Mouse (Mus musculus) ES-E14 (cell line): ENCODE results near the gene Icosl. TPM values are rescaled to one million over a fixed set of nuclear protein-coding genes. Genes with fewer than 3 reads are reported as not detected.

Source experiments
- DNase-seq: peaks from one replicate; pipeline ENCODE4 v3.0.0-alpha.2; 2013; ENCODE audit warnings: low read depth, low spot score
- H3K27ac ChIP-seq: 2 replicates; pipeline ENCODE4 v1.5.1; 2012; ENCODE audit warnings: low read depth, mild to moderate bottlenecking, low read length, moderate library complexity, mixed read lengths; ENCODE audit not compliant: poor library complexity, insufficient read depth, severe bottlenecking
- H3K36me3 ChIP-seq: 2 replicates; pipeline ENCODE4 v1.6.1; 2012; ENCODE audit warnings: mild to moderate bottlenecking, low read length, moderate library complexity, mixed read lengths; ENCODE audit not compliant: control insufficient read depth, poor library complexity, insufficient read depth, severe bottlenecking
- H3K4me1 ChIP-seq, 2 experiments: fragments of 150-350 bp in 1 of 2; sonication (generic) in 1 of 2; 2 replicates each; pipeline ENCODE4 v1.6.1; 2012; ENCODE audit warnings: low read length in 2 of 2, mild to moderate bottlenecking in 1 of 2, mixed read lengths in 1 of 2; ENCODE audit not compliant: control insufficient read depth in 2 of 2, insufficient read depth in 2 of 2, poor library complexity in 1 of 2
- H3K4me3 ChIP-seq, 2 experiments: fragments of 150-350 bp in 1 of 2; sonication (generic) in 1 of 2; 2 replicates each; pipeline ENCODE4 v1.5.1; 2012; ENCODE audit warnings: low read length in 2 of 2, low read depth in 1 of 2, mild to moderate bottlenecking in 1 of 2, mixed read lengths in 1 of 2; ENCODE audit not compliant: insufficient read depth in 1 of 2, poor library complexity in 1 of 2, severe bottlenecking in 1 of 2
- H3K9ac ChIP-seq: 2 replicates; pipeline ENCODE4 v1.6.1; 2012; ENCODE audit warnings: low read depth, mild to moderate bottlenecking, low read length, mixed read lengths; ENCODE audit not compliant: poor library complexity, insufficient read depth, severe bottlenecking
- H3K9me3 ChIP-seq: fragments of 150-350 bp; sonication (generic); 2 replicates; pipeline ENCODE4 v1.6.1; 2012; ENCODE audit warnings: low read depth, mild to moderate bottlenecking, low read length; ENCODE audit not compliant: control insufficient read depth, insufficient read depth
- CHD2 ChIP-seq: IDR thresholded peaks from 2 replicates; pipeline ENCODE4 v1.6.1; 2014; ENCODE audit warnings: mild to moderate bottlenecking, low read depth, low read length, inconsistent platforms
- HCFC1 ChIP-seq: IDR thresholded peaks from 2 replicates; pipeline ENCODE4 v1.6.1; 2012; ENCODE audit warnings: low read length, inconsistent platforms, borderline replicate concordance; ENCODE audit not compliant: insufficient read depth
- MAFK ChIP-seq: IDR thresholded peaks from 2 replicates; pipeline ENCODE4 v1.6.1; 2014; ENCODE audit warnings: mild to moderate bottlenecking, low read depth, low read length, inconsistent platforms; ENCODE audit not compliant: insufficient read depth
- ZC3H11A ChIP-seq: IDR thresholded peaks from 2 replicates; pipeline ENCODE4 v1.6.1; 2012; ENCODE audit warnings: low read depth, mild to moderate bottlenecking, inconsistent platforms, low read length, borderline replicate concordance
- ZNF384 ChIP-seq: IDR thresholded peaks from 2 replicates; pipeline ENCODE4 v1.6.1; 2012; ENCODE audit warnings: low read depth, low read length, inconsistent platforms
- in situ Hi-C, 2 experiments: fragments of 600-800 bp; cut with MboI; formaldehyde crosslinking; loops; one replicate each; pipeline ENCODE4 v1.15.1; 2025; ENCODE audit warnings: low sequenced_read_pairs in 2 of 2, inconsistent platforms in 1 of 2; ENCODE audit not compliant: unreplicated experiment in 2 of 2
- total RNA-seq: library from RNA; depleted of rRNA; stranded (reverse); fragments of 300-350 nt; gene quantifications from 2 replicates; pipeline ENCODE4 v1.2.3, GENCODE M21; 2012

The Icosl gene
- total RNA-seq, 1 experiment = 30.5 TPM

DNA sequence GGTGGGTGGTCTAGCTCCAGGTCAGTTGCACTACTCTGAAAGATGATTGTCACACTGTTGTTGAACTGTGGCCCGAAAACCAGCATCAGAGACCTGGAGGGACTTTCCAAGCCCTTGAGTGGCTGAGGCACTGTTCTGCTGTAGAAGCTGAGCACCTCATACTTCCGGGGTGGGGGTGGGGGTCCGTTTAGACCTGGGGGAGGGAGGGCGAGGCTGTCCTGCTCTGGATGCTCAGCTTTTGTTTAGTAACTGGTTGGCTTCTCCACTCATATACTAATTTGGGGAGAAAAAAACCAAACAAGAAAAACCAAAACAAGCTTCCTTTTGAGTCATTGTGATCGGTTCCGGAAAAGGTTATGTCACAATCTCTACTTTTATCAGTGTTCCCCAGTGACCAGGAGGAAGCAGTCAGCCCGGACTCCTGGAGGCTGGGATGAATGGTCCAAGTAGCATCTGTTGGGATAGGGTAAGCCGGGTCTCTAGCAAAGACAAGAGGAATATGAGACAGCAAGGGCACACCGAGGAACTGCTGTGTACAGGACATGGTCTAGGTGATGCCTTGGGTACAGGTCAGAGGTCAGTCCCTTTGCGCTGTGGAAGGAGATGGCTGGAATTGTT is 17.5 kb downstream of the Icosl start:
- in situ Hi-C loops = no loop called here
- Histone ChIP-seq H3K4me1 (peaks cover 2 to 9% of the 10 kb centered on the region in 2 experiments; a peak in 2 of 4 replicates), H3K9ac (no peak overlapping the region), H3K9me3 (no peaks in the 10 kb centered on the region), H3K27ac (no peak overlapping the region), H3K4me3 (no peak overlapping the region), H3K36me3 (no peaks in the 10 kb centered on the region)
- no peak for TF ChIP-seq ZNF384
- no peak for DNase-seq

GRCm38 (mm10) chr10:78087101-78087511 is 18.0 kb downstream of the Icosl start:
- in situ Hi-C loops = no loop called here
- H3K9me3 ChIP-seq = no peaks in the 10 kb centered on the region
- DNase-seq = no peak
- peaks cover 2 to 9% of the 10 kb centered on the region in 2 experiments; a peak in 2 of 4 replicates for H3K4me1 ChIP-seq
- H3K4me3 ChIP-seq = no peak overlapping the region
- no peaks in the 10 kb centered on the region for H3K36me3 ChIP-seq
- TF ChIP-seq CHD2 (no peak), MAFK (no peak), ZNF384 (no peak), ZC3H11A (no peak), HCFC1 (no peak)
- H3K9ac ChIP-seq = no peak overlapping the region
- no peak overlapping the region for H3K27ac ChIP-seq

DNA sequence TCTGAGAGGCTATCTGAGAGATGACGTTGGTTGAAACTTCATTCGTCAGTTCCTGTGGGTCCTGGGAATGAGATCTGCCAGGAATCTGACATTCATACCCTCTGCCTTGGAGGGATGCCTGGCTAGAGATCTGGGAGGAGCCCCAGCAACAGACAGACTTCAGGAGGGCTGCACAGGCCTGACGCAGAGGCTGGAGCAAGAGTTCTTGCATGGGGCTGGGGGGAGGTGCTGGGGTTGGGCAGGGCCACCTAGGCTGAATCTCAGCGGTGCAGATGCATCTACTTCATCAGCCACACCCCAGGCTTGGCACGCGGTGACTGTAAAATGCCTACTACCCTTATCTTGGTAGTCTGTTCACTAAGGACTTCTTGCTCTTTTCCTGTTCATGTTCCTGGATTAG is 21.1 kb downstream of the Icosl start:
- in situ Hi-C loops = no loop called here
- no peak for TF ChIP-seq ZC3H11A
- no peaks in the 10 kb centered on the region for H3K9me3 ChIP-seq
- H3K4me3 ChIP-seq = no peak overlapping the region
- no peak overlapping the region for H3K9ac ChIP-seq
- no peak for DNase-seq
- peaks cover 0 to 5% of the 10 kb centered on the region in 2 experiments; a peak in 1 of 4 replicates for H3K4me1 ChIP-seq
- H3K27ac ChIP-seq = no peak overlapping the region
- H3K36me3 ChIP-seq = no peaks in the 10 kb centered on the region

GRCm38 (mm10) chr10:78090706-78091491 is 21.8 kb downstream of the Icosl start:
- TF ChIP-seq CHD2 = no peak
- no peak for TF ChIP-seq ZC3H11A
- TF ChIP-seq MAFK = no peak
- TF ChIP-seq HCFC1 = no peak

More at GRCm38 (mm10) chr10:78090706-78091491, 21.8 kb downstream of the Icosl start:
- H3K9me3 ChIP-seq = no peaks in the 10 kb centered on the region
- peaks cover 0 to 5% of the 10 kb centered on the region in 2 experiments; a peak in 1 of 4 replicates for H3K4me1 ChIP-seq
- DNase-seq = no peak
- no peak overlapping the region for H3K27ac ChIP-seq
- in situ Hi-C loops = no loop called here
- H3K36me3 ChIP-seq = no peaks in the 10 kb centered on the region
- no peak overlapping the region for H3K4me3 ChIP-seq
- H3K9ac ChIP-seq = no peak overlapping the region
